Mouse (Mus musculus): ENCODE data around the gene Rsph3b. TPM values are rescaled to one million over a fixed set of nuclear protein-coding genes. Genes with fewer than 3 reads are reported as not detected.
"Not testable (repeated sequence)": the region's sequence is repeated elsewhere in the genome, so short reads cannot be mapped to it uniquely, and the experiment has no call there.

Gene Rsph3b
- polyA plus RNA-seq, 1 experiment from 2014 or later, result 13.7 TPM

GRCm38 (mm10) chr17:6971238-6971637 is 22.8 kb upstream of the Rsph3b start:
- H3K4me3 ChIP-seq (replicated peaks); H3K36me3 ChIP-seq; H3K9me3 ChIP-seq (replicated peaks); DNase-seq; ATAC-seq (ENCODE audit: low read depth); H3K27ac ChIP-seq; H3K9ac ChIP-seq; H3K4me2 ChIP-seq; H3K27me3 ChIP-seq; H3K4me1 ChIP-seq (replicated peaks): not testable (repeated sequence)
- WGBS (ENCODE audit: insufficient replicate concordance), result 65% methylated on average over 8 of the region's 8 CpGs

GRCm38 (mm10) chr17:6970334-6970733 is 21.9 kb upstream of the Rsph3b start, which contains the start of gene Rnaset2b:
TSS of gene Rnaset2b (plus strand) at chr17:6970634.
- H3K4me2 ChIP-seq; H3K9me3 ChIP-seq (replicated peaks); H3K9ac ChIP-seq; H3K27ac ChIP-seq; ATAC-seq (ENCODE audit: low read depth); H3K4me3 ChIP-seq (replicated peaks); H3K36me3 ChIP-seq; DNase-seq; H3K27me3 ChIP-seq; H3K4me1 ChIP-seq (replicated peaks): not testable (repeated sequence)
- 90% methylated on average over 1 of the region's 8 CpGs for WGBS (ENCODE audit: insufficient replicate concordance)

GRCm38 (mm10) chr17:6967673-6968072 is 19.2 kb upstream of the Rsph3b start:
- H3K4me3 ChIP-seq (replicated peaks); H3K4me2 ChIP-seq; ATAC-seq (ENCODE audit: low read depth); H3K9ac ChIP-seq; H3K4me1 ChIP-seq (replicated peaks); H3K9me3 ChIP-seq (replicated peaks); H3K27me3 ChIP-seq; DNase-seq; H3K36me3 ChIP-seq; H3K27ac ChIP-seq: not testable (repeated sequence)
- WGBS (ENCODE audit: insufficient replicate concordance), result 9% methylated on average over 1 of the region's 1 CpGs

GRCm38 (mm10) chr17:6965364-6965763 is 16.9 kb upstream of the Rsph3b start:
- WGBS (ENCODE audit: insufficient replicate concordance), result 11% methylated on average over 6 of the region's 6 CpGs
- H3K36me3 ChIP-seq; H3K9me3 ChIP-seq (replicated peaks); H3K4me3 ChIP-seq (replicated peaks); H3K4me1 ChIP-seq (replicated peaks); H3K9ac ChIP-seq; H3K27me3 ChIP-seq; ATAC-seq (ENCODE audit: low read depth); H3K27ac ChIP-seq; H3K4me2 ChIP-seq: not testable (repeated sequence)
- peak; percentile 16 for DNase-seq

GRCm38 (mm10) chr17:6962936-6963335 is 14.5 kb upstream of the Rsph3b start:
- not testable (repeated sequence) for H3K36me3 ChIP-seq; H3K9ac ChIP-seq; H3K4me3 ChIP-seq (replicated peaks); ATAC-seq (ENCODE audit: low read depth); H3K4me1 ChIP-seq (replicated peaks); H3K27ac ChIP-seq; DNase-seq; H3K9me3 ChIP-seq (replicated peaks); H3K27me3 ChIP-seq; H3K4me2 ChIP-seq
- WGBS (ENCODE audit: insufficient replicate concordance), result 67% methylated on average over 4 of the region's 4 CpGs

- not testable (repeated sequence) for H3K36me3 ChIP-seq; H3K4me1 ChIP-seq (replicated peaks); ATAC-seq (ENCODE audit: low read depth); DNase-seq; H3K9ac ChIP-seq; H3K27me3 ChIP-seq; H3K4me3 ChIP-seq (replicated peaks); H3K27ac ChIP-seq; H3K4me2 ChIP-seq; H3K9me3 ChIP-seq (replicated peaks)
- 49% methylated on average over 4 of the region's 6 CpGs for WGBS (ENCODE audit: insufficient replicate concordance)
These were observed 13.9 kb upstream of the Rsph3b start for GRCm38 (mm10) chr17:6962339-6962738.

- not testable (repeated sequence) for H3K4me1 ChIP-seq (replicated peaks); H3K36me3 ChIP-seq; H3K27ac ChIP-seq; H3K27me3 ChIP-seq; H3K9me3 ChIP-seq (replicated peaks); H3K9ac ChIP-seq
- DNase-seq (peak; percentile 71), ATAC-seq (ENCODE audit: low read depth) (peak; percentile 96)
- 1% methylated on average over 17 of the region's 48 CpGs for WGBS (ENCODE audit: insufficient replicate concordance)
- H3K4me2 ChIP-seq, result peak overlapping the region; percentile 60
- H3K4me3 ChIP-seq (replicated peaks), result peak overlapping the region; percentile 43
These were observed 12.9 kb upstream of the Rsph3b start for GRCm38 (mm10) chr17:6961181-6962000.

- Histone ChIP-seq H3K4me3 (replicated peaks) (peak within 1 kb of the TSS; percentile 69), H3K9ac (peak within 1 kb of the TSS; percentile 79), H3K4me2 (peak within 1 kb of the TSS; percentile 63), H3K27ac (peak within 1 kb of the TSS; percentile 55)
- H3K9me3 ChIP-seq (replicated peaks); H3K36me3 ChIP-seq; DNase-seq; H3K27me3 ChIP-seq; H3K4me1 ChIP-seq (replicated peaks): not testable (repeated sequence)
- WGBS (ENCODE audit: insufficient replicate concordance), result under 1% methylated on average over 38 of the region's 51 CpGs
- ATAC-seq (ENCODE audit: low read depth), result peak; percentile 40
These were observed 12.3 kb upstream of the Rsph3b start, which contains the start of gene Tagap1 for GRCm38 (mm10) chr17:6960776-6961175. TSS of gene Tagap1 (minus strand) at chr17:6961156.

GRCm38 (mm10) chr17:6960349-6960748 is 11.9 kb upstream of the Rsph3b start:
- not testable (repeated sequence) for DNase-seq
- under 1% methylated on average over 12 of the region's 12 CpGs for WGBS (ENCODE audit: insufficient replicate concordance)
- peak overlapping the region; percentile 79 for H3K9ac ChIP-seq

GRCm38 (mm10) chr17:6959543-6960259 is 11.2 kb upstream of the Rsph3b start:
- not testable (repeated sequence) for H3K9me3 ChIP-seq (replicated peaks); H3K4me1 ChIP-seq (replicated peaks); ATAC-seq (ENCODE audit: low read depth); H3K36me3 ChIP-seq; H3K27me3 ChIP-seq; H3K27ac ChIP-seq; DNase-seq
- H3K9ac ChIP-seq, result peak overlapping the region; percentile 79
- peak overlapping the region; percentile 69 for H3K4me3 ChIP-seq (replicated peaks)
- H3K4me2 ChIP-seq, result peak overlapping the region; percentile 63
- WGBS (ENCODE audit: insufficient replicate concordance), result 55% methylated on average over 5 of the region's 6 CpGs

More at GRCm38 (mm10) chr17:6960349-6960748, 11.9 kb upstream of the Rsph3b start:
- Histone ChIP-seq H3K4me3 (replicated peaks) (peak overlapping the region; percentile 69), H3K4me2 (peak overlapping the region; percentile 63)
- not testable (repeated sequence) for ATAC-seq (ENCODE audit: low read depth); H3K36me3 ChIP-seq; H3K27ac ChIP-seq; H3K27me3 ChIP-seq; H3K9me3 ChIP-seq (replicated peaks); H3K4me1 ChIP-seq (replicated peaks)

- not testable (repeated sequence) for H3K4me1 ChIP-seq (replicated peaks); H3K27me3 ChIP-seq; H3K27ac ChIP-seq; H3K4me3 ChIP-seq (replicated peaks); ATAC-seq (ENCODE audit: low read depth); H3K4me2 ChIP-seq; H3K9me3 ChIP-seq (replicated peaks); DNase-seq; H3K36me3 ChIP-seq; H3K9ac ChIP-seq
- WGBS (ENCODE audit: insufficient replicate concordance), result 82% methylated on average over 7 of the region's 8 CpGs
These were observed 10.4 kb upstream of the Rsph3b start for GRCm38 (mm10) chr17:6958881-6959280.
